Mouse (Mus musculus) lung, postnatal 0 days (tissue): ENCODE measurements around the gene Zmynd10.

ENCODE experiments used
- CTCF ChIP-seq: IDR thresholded peaks from 2 replicates; pipeline ENCODE4 v1.5.1; 2016; ENCODE audit warnings: antibody characterized with exemption, mild to moderate bottlenecking
- EP300 ChIP-seq: IDR thresholded peaks from 2 replicates; pipeline ENCODE4 v1.6.1; 2016; ENCODE audit warnings: antibody characterized with exemption, mild to moderate bottlenecking, control low read depth

- TF ChIP-seq CTCF (no peak), EP300 (no peak)
These were observed 2.9 kb upstream of the Zmynd10 start for GRCm38 (mm10) chr9:107544196-107544700.
